11 mouse cellular contexts compared by ENCODE assay signal in the genomic region with DNA sequence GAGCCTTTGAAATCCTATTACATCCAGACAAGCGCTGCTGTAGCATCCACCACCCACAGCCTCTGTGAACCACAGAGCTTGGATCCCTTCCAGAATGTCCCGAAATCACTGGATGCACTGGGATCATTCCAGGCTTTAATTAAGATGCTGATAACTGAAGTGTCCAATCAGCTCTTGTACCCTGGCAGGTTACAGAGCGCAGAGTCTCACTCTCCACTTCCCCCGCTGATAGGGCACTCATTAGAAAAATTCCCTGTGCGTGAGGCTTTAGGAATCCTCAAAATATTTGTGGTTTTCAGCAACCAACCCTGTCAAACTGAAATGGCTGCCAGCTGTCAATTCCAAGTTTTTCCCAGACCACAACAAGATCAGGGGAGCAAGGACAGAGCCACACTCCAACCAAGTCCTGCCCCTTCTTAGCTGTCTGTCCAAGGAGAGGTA. TPM values are rescaled to one million over a fixed set of nuclear protein-coding genes. Genes with fewer than 3 reads are reported as not detected.
DNase-seq lines count a peak whose midpoint lies in the region; ATAC-seq and TF ChIP-seq lines count a peak whose summit lies in the region.
"Had no signal": no experiment of that assay in that cellular context is flagged by ENCODE, and none has a peak within 500 bp of the region (broad histone marks: within the 10 kb centered on the region; RNA-seq: fewer than 3 reads in every experiment).

No protein-coding gene starts in this region.

- H3K9ac ChIP-seq in kidney, embryonic 15.5 days: no peak overlapping the region
- H3K9ac ChIP-seq: liver, embryonic 15.5 days had no signal

- WGBS in kidney, embryonic 15.5 days: 59% methylated on average over 5 of the region's 5 CpGs
- 91% methylated on average over 5 of the region's 5 CpGs for WGBS in thymus, adult 2 months

- no peak overlapping the region for H3K4me2 ChIP-seq in kidney, embryonic 15.5 days

- H3K27ac ChIP-seq in kidney, embryonic 15.5 days: no peak overlapping the region
- no peak overlapping the region for H3K27ac ChIP-seq in thymus, adult 2 months (ENCODE audit: control insufficient read depth, insufficient read depth, low read length)
- H3K27ac ChIP-seq: liver, embryonic 15.5 days had no signal

- no peak overlapping the region for H3K4me3 ChIP-seq in kidney, embryonic 15.5 days (replicated peaks)
- no peak overlapping the region for H3K4me3 ChIP-seq in thymus, adult 2 months (ENCODE audit: control insufficient read depth, insufficient read depth, low read length)
- H3K4me3 ChIP-seq: liver, embryonic 15.5 days had no signal

- H3K9me3 ChIP-seq in kidney, embryonic 15.5 days (replicated peaks): no peaks in the 10 kb centered on the region
- H3K9me3 ChIP-seq: liver, embryonic 15.5 days had no signal

- peak; percentile 64; the same call in 1 of the 2 replicates for ATAC-seq in kidney, embryonic 15.5 days (replicated peaks; ENCODE audit: low FRiP score)

- peaks cover 14% of the 10 kb centered on the region; the same call in 1 of the 2 replicates for H3K4me1 ChIP-seq in kidney, embryonic 15.5 days
- H3K4me1 ChIP-seq in thymus, adult 2 months (replicated peaks; ENCODE audit: control insufficient read depth, insufficient read depth, low read length): no peaks in the 10 kb centered on the region
- H3K4me1 ChIP-seq: liver, embryonic 15.5 days had no signal

- TF ChIP-seq POLR2A in thymus, adult 2 months (IDR thresholded peaks at IDR 0.05; ENCODE audit: control insufficient read depth, extremely low read depth, insufficient read depth, low read length, poor library complexity): no peak

- no peak for TF ChIP-seq CTCF in thymus, adult 2 months (IDR thresholded peaks at IDR 0.05; ENCODE audit: borderline replicate concordance, control insufficient read depth, extremely low read depth, insufficient read depth, low read length, poor library complexity)

- H3K27me3 ChIP-seq in kidney, embryonic 15.5 days: no peaks in the 10 kb centered on the region
- no peaks in the 10 kb centered on the region for H3K27me3 ChIP-seq in thymus, adult 2 months (ENCODE audit: control insufficient read depth, insufficient read depth, low read length)
- H3K27me3 ChIP-seq: liver, embryonic 15.5 days had no signal

- H3K36me3 ChIP-seq in kidney, embryonic 15.5 days: no peaks in the 10 kb centered on the region
- no peaks in the 10 kb centered on the region for H3K36me3 ChIP-seq in thymus, adult 2 months (ENCODE audit: control insufficient read depth, insufficient read depth, low read length)
- H3K36me3 ChIP-seq: liver, embryonic 15.5 days had no signal

- no peak for DNase-seq in kidney, adult 8-10 months
- peak; percentile 90 for DNase-seq in NIH3T3 (ENCODE audit: low read depth)
- peak; percentile 53 to 61 for DNase-seq in heart, adult 18-20 months
- peak; percentile 68 for DNase-seq in kidney, postnatal 14 days
- no peak for DNase-seq in thymus, adult 2 months
- no peak for DNase-seq in frontal cortex, adult 2 months (ENCODE audit: extremely low spot score in 1 of 2, low spot score in 1 of 2)
- no peak for DNase-seq in layer of hippocampus, postnatal 25 days (ENCODE audit: extremely low spot score in 1 of 2, low spot score in 1 of 2)
- DNase-seq: gastrocnemius, postnatal 36 days had no signal

RNA-seq across cellular contexts. Expression of gene Nr1h4, which starts 2.2 kb away (rescaled TPM):
- polyA plus RNA-seq in kidney, embryonic 15.5 days (2015; fragmentation: Nextera tagmentation; extraction: Ambion mirVana): 2.3 and 2.4 TPM in 2 replicates
- total RNA-seq in heart, adult 18-20 months (2021): under 1 TPM; 0.28 to 0.37 TPM
- 0.23 TPM in 2 replicates for polyA plus RNA-seq in thymus, adult 2 months (2012; rRNA removed)
- polyA plus RNA-seq in frontal cortex, adult 2 months (2012; rRNA removed): 0.13 and 0.24 TPM in 2 replicates
- total RNA-seq in layer of hippocampus, postnatal 25 days (2021): under 1 TPM in 1 of 2 experiments, not detected in 1; 0.22 TPM
- total RNA-seq: gastrocnemius, postnatal 36 days; MEL had no signal

Comparison
In these comparisons a context has a peak if more than half of its experiments do, and no peak if none do; other contexts are left out.
1. DNase-seq: peak in NIH3T3 (single experiment), heart, adult 18-20 months (2 of 2) and kidney, postnatal 14 days (single experiment); none in kidney, adult 8-10 months (0 of 2), thymus, adult 2 months (single experiment), frontal cortex, adult 2 months (0 of 2) and layer of hippocampus, postnatal 25 days (0 of 2).